Mouse (Mus musculus) thymus, postnatal 10 days (tissue): ENCODE measurements around the gene Gm49378.
A peak's percentile ranks its signal among the peaks of the same experiment; 100 is the strongest.

Experiments used
- DNase-seq, 2 experiments: peaks; one replicate each; pipeline ENCODE4 v3.0.0; 2021; ENCODE audit warnings: low spot score in 2 of 2

Gm49378 gene

DNA sequence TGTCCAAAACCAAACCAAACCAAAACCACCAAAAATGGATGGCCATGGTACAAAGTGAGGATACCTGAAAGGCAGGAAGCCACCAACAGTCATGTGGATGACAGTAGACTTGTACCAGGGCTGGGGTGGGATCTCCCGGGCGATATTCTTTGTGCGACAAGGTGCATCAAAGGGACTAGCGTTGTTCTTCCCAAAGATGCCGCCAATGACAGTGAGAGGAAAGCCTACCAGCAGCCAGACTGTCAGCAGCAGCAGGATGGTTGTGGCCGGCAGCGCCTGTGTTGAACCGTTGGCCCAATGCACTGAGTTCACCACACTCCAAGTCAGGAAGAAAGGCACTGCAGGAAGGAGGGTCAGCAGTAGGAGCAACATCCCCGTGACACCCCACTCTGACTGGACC, at the start of gene Gm49378:
TSS of gene Gm49378 (minus strand) at position 101 of the 400 bp plus-strand sequence.
- no peak for DNase-seq

GRCm38 (mm10) chr14:55682118-55682493, 44.4 kb upstream of the Gm49378 start:
- no peak for DNase-seq

DNA sequence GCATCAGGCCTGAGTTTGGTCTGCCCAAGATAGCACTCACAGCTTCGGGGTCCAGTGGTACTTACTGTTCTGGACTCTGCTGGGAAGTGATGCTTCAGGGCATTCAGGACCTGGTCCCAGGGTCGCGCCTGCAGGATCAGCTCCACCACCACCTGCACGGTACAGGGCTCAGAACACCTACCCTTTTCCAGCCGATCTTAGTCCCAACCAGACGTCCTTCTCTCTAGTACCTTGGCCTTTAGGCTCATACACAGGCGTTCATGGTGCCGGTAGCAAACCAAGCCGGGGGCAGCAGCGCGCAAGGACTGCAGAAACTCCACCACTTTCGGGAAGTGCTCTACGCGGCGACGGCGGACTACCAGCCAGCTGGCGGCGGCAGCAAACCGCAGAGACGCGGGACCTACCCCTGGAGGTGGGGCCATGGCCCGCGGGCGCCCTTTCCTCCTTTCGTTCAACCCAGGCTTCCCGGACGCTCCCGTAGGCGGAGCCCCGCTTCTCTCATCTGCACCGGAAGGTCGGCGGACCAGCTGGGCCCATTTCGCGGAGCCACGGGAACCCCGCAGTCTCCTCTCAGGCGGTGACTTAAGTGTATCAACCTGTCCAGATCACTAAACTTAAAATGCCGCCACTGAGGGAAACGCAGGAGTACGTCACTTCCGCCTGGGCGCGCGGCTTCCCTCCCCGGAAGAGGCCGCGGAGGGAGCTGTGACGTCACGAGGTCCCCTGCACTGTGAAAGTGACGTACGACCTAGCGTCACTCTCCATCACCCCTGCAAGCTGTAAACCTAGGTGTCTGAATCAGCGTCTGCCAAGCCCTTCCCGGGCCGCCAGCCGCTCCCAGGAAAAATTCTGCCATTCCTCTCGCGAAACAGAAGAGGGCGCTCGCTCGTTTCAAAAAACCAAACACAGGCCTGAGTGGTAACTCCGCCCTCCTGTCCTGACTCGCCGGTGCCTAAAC, 43.7 kb upstream of the Gm49378 start, which contains the start of gene Tinf2:
TSS of gene Tinf2 (minus strand) at position 661 of the 958 bp plus-strand sequence.
- peak; percentile 89 to 95 for DNase-seq

- no peak for DNase-seq
These were observed 39.9 kb upstream of the Gm49378 start for GRCm38 (mm10) chr14:55677615-55678014.

DNA sequence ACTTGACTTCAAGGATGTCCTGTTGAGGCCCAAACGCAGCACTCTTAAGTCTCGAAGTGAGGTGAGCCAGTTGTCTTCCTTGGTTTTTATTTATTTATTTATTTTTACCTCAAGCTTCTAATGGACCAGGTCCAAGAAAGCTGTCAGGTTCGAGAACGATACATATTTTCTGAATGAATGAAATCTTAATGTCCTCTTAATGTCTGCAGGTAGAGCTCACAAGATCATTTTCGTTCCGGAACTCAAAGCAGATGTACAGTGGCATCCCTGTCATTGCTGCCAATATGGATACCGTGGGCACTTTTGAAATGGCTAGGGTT, 35.0 kb upstream of the Gm49378 start:
- DNase-seq = no peak

DNA sequence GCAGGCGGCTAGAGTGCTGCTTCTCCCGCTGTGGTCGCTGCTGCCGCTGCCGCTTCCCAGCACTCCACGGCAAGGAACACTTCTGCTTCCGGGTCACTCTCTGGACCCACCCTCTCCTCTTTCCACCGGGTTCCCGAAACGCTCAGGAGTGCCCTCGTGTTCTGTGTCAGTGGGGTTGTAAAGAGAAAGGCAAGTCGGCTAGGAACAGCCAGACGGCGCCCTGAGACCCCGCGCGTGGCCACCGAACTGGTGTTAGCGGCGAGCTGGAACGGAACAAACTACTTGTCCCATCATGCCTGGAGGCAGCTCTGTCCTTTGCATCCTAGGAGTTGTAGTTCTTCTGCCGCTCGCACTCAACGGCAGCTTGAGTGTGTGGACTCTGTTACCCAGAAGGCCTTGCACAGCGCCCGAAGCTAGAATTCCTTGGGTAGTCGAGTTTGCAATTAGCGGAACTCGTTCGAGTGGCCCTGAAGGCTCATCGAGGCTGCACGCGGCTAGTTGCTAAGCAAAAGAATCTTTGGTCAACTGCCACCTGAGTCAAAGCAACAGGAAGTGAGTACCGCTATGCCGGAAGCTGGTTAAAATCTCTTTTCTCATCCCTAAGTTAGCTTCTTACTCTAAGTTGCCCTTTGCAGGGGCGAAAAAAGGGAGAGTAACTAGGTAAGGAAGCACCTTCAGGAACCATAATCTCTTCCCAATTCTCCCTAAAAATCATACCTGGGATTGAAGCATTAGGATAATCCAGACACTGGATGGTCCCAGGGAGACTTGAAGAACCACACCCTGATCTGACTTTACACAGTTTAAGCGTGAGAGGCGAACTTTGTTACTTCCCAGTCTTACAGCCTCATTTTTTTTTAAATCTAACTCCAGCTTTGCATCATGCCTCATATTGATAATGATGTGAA, 34.4 kb upstream of the Gm49378 start, which contains the start of the genes Gmpr2 and Nedd8:
TSS of gene Gmpr2 (plus strand) at position 109 of the 908 bp plus-strand sequence.
TSS of gene Nedd8 (minus strand) at position 292 of the 908 bp plus-strand sequence.
- DNase-seq = peak; percentile 77 to 83

GRCm38 (mm10) chr14:55671486-55671832, 33.8 kb upstream of the Gm49378 start:
- DNase-seq = no peak

- no peak for DNase-seq
These were observed 22.9 kb upstream of the Gm49378 start for GRCm38 (mm10) chr14:55660636-55661035.

DNA sequence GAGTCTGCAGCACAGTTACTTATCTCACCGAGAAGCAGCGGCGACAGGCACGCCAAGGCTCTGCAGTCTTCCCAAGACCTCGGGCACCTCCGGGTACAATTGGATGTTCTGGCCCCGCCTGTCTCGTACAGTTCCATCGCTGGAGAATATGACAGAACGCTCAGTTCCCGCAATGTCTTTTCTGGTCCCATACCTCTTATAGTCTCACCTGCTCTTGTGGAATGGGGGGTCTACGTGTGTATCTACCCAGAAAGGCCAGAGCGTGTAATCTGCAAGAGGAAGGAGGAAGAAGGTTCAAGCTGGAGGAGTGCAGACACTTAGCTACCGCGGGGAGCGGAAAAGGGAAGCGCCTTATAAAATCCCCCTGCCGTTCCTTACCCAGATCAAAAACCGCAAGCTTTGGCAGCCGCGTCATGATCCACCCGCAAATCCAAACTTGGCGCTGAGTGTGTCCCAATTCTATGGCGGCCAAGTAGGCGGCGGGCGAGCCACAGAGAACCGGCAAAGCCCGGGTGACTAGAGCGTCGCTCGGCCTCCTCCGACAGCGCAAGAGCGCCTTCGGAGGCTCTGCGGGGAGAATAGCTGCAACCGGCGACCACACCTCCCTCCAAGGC, 22.4 kb upstream of the Gm49378 start, which contains the start of gene Mdp1:
TSS of gene Mdp1 (minus strand) at position 549 of the 614 bp plus-strand sequence.
- DNase-seq = peak; percentile 62 to 69

DNA sequence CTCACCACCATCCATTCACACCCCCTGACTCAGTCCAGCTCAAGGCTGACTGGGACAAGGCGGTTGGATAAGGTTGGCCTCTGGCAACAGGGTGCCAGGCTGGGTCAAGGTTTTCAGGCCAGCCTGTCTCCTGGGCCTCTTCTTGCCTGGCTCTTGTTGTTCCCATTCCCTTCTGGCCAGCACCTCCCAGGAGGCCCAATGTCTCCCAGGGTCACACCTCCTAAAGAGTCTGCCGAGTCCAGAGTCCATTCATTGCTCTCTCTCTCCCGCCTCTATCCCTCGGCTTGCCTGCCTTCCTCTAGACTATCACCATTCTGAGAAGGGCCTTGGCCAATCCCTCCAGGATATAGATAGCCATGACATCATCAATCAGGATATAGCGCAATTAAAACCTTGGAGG, 20.3 kb upstream of the Gm49378 start:
- no peak for DNase-seq

DNA sequence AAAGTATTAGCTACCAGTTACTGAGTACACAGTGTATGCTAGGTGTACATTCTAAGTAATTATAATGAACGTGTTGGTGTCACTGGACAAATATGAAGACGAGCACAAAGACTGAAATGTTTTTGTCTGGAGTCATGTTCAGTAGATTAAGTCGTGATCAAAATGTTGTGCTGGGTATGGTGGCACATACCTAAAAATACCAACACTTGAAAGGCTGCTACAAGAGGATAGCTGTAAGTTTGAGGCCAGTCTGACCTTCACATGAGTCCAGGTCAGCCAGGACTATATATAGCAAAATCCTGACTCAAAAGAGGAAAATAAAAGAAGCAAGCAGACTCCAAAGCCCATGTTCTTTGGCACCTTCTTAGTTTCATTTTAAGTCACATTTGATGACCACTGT, 19.2 kb upstream of the Gm49378 start:
- no peak for DNase-seq

- DNase-seq = peak; percentile 52 to 53
These were observed 13.8 kb upstream of the Gm49378 start for GRCm38 (mm10) chr14:55651528-55651927.

GRCm38 (mm10) chr14:55649884-55650283, 12.2 kb upstream of the Gm49378 start, which contains the start of gene Tssk4:
TSS of gene Tssk4 (plus strand) at chr14:55650184.
- DNase-seq = no peak

GRCm38 (mm10) chr14:55644261-55644888, 6.7 kb upstream of the Gm49378 start:
- no peak for DNase-seq

DNA sequence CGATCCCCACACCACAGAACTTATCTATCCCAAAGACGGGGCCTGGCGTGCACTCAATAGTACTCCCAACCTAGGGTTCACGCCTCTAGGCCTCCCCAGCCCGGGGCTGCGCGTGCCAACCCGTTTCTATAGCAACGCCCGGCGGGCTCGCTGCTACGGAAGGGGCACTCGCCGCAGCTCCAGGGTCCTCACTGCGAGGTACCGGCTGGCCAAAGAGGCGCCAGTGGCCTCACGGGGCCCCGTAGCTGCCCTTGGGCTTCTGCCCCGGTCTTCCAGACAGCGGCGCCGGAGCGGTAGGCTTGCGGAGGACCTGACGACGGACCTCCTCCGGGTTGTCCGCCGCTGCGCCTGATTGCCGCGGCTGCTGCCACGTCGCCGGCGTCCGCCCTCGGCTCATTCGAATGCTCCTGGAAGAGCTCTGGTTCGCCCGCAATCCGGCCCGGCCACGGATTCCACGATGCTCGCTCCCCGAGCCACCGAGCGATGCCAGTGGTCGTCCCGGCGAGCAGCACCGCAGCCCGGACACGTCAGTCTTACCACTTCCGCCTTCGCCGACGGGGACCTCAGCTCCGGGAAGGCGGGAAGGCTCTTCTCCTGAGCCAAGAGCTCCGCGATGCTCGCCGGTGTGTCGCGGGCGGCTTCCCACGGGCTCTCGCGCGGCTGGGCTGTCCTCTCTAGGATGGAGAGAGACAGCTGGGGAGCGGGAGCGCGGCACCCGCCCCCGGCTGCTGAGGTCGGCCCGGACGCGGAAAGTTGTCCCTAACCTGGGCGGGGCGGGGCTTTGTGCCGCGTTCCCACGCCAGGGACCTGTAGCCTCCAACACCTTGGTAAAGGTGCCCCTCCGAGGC, 5.6 kb upstream of the Gm49378 start, which contains the start of gene Tm9sf1:
TSS of gene Tm9sf1 (minus strand) at position 747 of the 848 bp plus-strand sequence.
- peak; percentile 68 to 69 for DNase-seq

DNA sequence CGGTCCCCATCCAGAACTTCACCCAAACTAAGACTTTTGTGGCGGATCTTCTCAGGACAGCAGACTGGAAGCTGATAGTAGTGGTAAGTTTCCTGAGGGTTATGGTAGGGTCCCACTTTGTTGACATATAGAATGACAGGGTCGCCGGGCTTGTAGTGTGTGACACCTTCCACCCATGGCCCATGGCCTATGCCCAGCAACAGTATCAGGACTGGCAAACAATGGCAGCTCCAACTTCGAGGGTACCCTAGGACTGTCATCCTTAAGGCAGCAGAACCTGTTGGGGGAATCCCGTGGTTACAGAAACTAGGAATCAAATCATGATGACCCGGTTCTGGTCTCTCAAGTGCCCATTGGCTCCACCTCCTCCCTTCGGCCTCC, 5.0 kb upstream of the Gm49378 start:
- DNase-seq = no peak

- no peak for DNase-seq
These were observed 3.6 kb upstream of the Gm49378 start for GRCm38 (mm10) chr14:55641291-55641690.

DNA sequence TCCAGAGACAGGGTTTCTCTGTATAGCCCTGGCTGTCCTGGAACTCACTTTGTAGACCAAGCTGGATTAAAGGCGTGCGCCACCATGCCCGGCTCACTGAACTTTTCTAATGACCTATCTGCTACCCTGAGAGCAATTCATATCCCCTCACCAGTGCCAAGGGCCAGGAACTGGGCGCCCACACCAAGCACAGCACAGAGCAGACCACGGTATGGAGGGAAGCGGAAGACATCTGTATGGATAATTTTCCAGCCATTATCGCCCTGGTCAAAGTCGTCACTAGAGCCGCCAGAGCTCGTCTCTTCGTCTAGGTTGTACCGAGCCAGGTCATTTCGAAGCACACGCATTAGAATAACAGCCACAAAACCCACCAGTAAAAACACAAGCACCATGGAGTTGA, 3.1 kb upstream of the Gm49378 start:
- no peak for DNase-seq

DNA sequence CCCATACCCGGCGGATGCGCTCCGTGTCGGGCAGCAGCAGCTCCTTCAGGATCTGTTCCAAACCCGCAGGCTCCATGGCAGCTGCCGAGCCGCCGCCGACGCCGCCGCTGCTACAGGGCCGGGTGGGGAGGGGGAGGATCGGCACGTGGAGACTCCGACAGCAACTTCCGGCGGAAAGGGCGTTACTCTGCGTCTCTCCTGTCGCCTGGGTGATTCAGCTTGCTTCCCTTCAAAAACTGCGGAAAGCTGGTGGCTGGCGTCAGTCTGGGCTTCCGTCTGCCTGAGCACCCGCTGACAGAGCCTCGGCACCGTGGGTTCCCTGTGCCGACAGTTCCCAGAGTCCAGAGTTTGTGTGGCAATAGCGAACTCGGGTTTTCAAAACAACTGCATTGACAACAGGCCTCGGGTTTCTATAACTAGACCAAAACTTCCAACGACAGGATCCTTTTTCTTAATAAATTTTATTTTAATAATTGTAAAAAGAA, 2.1 kb downstream of the Gm49378 start, which contains the start of gene Ipo4:
TSS of gene Ipo4 (minus strand) at position 435 of the 485 bp plus-strand sequence.
- peak; percentile 79 to 87 for DNase-seq
